Mouse (Mus musculus) gastrocnemius, adult 18-20 months (tissue): ENCODE measurements around the gene Cand1. TPM values are rescaled to one million over a fixed set of nuclear protein-coding genes. Genes with fewer than 3 reads are reported as not detected.

Experiments used
- DNase-seq: peaks from one replicate; pipeline ENCODE4 v3.0.0; 2021; ENCODE audit warnings: low spot score
- long read RNA-seq, 2 experiments: library from polyadenylated mRNA; stranded (forward); transcript quantifications; one replicate each; pipeline ENCODE4 v2.0.0; 2021
- total RNA-seq, 2 experiments: library from RNA; stranded (reverse); gene quantifications; 2 replicates each; pipeline ENCODE4 v1.2.3; 2021

The Cand1 gene
- total RNA-seq = 10 to 100 TPM; 13.0 to 20.7 TPM
- long read RNA-seq, experiment 1, full-length matches to known transcripts = 9 of 13 reads
- long read RNA-seq, experiment 1, partial matches to known transcripts = 3 of 13 reads
- long read RNA-seq, experiment 1, other reads (novel, unspliced or antisense) = 1 of 13 reads
- long read RNA-seq, experiment 2, full-length matches to known transcripts = 9 of 11 reads
- long read RNA-seq, experiment 2, partial matches to known transcripts = 0 of 11 reads
- long read RNA-seq, experiment 2, other reads (novel, unspliced or antisense) = 2 of 11 reads

DNA sequence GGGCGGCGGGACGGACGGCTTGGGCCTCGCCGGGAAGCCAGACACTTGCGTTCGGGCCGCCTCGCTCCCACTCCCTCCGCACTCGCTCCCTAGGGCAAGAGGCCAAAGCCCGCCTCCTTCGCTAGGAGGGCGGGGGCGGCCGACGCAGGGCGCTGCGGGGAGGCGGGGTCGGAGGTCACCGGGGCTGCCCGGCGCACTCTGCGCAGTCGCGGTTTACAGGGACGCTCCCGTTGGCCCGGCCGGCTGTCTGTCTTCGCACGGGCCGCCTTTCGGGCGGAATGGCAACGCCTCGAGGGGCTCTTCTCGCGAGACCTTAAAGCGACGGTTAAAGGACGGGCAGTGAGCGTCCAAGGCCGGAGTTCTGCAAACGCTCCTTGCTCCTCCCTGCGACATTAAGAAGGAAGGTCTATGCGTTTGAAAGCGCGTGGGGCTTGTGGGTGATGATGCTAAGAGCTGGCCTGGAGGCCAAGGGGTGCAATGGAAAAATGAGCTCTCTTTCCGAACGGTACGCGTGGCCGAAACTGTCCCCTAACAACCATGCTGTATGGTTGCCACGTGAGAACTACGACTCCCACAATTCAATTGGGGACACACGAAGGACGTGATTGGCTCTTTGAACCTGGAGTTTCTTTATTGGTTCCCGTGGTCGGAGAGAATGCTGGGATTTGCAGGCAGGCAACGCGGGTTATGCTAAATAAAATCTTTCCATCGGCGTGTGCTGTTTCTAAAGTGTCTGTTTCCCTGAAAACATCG is at the start of gene Cand1:
Gene Cand1, minus strand, starts transcription at position 87 of the 753 bp plus-strand sequence.
- peak; percentile 99 for DNase-seq

DNA sequence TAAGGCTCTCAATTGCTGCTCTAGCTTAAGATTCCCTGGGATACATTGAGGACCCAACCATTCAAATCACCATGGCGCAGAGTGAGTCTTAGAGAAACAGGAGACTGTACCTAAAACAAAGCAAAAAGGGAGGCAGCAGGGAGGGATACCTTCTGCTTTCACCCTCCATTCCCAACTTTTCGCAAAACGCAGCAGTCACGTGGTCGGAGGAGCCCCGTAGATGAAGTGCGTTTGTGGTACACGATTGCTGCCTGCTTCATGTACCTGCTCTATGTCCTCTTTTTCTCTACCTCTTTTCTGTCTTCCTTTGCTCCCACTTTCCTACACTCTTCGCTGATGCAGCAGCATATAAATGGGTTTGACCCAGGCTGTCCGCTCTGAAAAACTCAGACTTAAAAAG is 39.0 kb upstream of the Cand1 start:
- no peak for DNase-seq

DNA sequence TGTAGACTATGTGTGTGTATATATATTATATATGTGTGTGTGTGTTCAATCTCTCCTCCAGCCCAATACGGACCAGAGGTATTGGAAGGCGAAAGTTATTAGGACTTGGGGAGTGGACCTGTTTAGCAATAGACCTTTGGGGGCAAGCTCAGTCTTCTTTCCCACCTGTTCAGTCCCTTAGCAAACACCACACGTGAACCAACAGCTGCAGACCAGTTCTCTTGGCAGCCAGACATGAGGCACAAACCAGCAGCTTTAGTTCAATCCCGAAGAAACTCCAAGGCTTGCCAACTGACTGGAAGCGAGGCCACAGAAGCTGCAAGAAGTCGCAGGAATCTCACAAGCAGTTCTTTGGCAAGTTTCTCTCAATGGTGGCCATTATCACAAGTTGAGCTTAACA is 34.5 kb upstream of the Cand1 start:
- no peak for DNase-seq

DNA sequence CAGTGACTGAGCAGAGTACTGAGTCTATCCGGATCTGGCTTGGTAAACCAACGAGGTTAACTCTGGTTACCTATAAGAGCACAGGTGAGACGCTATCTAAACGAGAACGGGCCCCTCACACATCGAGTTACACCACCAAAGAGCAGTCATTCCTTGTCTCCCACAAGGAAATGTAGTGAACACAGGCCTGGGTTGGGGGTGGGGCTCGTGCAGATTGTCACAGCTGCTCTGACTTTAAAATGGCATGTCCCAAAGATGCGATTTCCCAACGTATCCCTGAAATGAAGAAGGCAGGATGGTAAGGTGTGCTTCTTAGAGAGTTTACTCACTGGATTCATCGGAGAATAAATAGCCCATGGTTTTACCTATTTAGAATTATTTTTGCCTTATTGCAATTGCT is 32.7 kb upstream of the Cand1 start:
- DNase-seq = no peak

DNA sequence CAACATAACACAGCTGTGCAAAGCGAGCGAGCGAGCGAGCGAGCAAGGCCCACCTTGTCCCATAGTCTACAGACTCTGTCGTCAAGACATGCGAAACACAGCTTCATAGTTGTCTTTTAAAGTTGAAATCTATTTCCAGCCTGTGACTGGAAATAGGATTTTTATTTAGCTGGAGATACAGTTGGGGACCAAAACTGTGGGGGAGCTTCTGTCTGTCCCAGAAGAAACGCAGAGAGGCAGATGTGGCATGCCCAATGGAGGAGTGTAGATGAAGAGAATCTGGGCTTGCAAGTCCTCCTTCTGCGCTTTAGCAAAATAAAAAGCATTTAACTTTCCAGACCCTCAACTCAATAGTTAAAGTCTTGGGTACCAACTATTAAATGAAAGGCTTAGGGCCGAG is 32.1 kb upstream of the Cand1 start:
- no peak for DNase-seq

DNA sequence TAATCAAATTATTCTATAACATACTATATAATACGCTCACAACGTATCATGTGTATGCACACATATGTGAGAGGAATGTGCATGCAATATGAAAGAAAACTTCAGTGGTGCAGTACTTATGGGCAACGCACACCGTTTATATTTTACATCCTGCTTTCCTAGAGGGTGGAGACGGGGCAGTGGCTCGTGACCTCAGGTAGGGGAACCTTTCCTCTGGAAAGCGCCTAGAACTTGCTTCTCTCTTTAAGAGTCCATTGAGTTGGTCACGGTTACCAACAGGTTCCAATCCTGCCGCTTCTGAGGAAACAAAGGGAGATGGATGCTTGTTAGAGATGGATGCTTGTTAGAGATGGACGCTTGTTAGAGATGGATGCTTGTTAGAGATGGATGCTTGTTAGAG is 31.2 kb upstream of the Cand1 start:
- no peak for DNase-seq

DNA sequence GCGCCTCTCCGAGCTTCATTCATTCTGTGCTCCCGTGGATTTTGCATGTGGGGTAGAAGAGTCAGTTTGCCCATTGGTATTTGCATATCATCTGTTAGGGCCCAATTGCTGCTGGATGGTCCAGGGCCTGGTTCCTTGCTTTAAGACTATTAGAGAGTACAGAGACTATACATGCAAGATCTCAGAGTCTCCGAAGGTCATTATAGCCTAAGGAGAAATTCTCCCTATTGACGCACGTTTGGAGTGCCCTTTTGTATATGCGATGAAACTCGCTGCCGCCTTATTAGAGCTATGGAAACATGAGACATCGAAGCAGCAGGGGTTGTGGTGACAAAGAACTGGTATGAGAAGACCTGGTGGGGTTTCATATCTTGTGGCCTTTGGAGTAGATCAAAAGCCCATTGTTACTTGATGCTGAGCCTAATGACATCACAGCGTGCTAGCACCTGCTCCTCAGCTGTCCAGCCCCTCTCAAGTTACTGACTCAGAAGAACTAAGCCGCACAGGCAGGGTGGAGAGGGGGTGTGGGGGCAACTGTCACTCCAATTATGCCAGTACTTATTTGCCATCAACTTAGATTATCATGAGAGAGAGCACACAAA is 30.6 kb upstream of the Cand1 start:
- no peak for DNase-seq

DNA sequence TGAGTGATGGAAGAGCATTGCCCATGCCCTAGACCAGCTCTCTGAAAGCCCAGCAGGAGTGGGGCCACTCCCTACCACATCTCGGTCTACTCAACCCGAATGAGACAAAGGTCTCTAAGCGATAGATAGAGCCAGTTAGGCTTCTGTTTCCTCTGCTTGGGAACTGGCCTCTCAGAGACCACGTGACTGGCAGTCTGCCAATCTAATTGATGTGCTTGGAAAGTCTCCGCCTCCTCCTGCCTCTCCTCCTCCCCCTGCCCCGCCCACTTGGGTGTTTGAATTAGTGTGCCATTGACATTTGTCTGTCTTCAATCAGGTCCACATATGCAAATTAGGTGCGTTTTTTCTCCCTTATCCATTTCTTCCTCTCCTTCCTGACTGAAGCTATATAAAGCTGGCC is 24.9 kb upstream of the Cand1 start:
- no peak for DNase-seq

DNA sequence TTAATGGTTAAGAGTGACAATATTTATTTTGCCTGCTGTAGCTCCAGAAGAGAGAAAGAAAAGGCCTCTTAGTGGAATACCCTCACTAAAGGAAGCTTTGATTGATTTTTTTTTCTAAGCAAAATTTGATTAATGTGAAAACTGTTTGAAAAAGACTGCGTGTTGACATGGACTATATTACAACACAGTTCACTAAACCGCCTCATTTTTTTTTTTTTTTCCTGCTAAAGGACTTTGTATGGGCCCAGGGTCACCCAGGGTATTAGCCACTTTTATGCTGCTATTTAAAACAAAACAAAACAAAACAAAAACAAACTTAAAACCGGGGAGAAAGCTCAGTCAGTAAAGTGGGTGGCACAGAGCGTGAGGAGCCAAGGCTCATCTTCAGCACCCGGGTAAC is 23.0 kb upstream of the Cand1 start:
- no peak for DNase-seq

DNA sequence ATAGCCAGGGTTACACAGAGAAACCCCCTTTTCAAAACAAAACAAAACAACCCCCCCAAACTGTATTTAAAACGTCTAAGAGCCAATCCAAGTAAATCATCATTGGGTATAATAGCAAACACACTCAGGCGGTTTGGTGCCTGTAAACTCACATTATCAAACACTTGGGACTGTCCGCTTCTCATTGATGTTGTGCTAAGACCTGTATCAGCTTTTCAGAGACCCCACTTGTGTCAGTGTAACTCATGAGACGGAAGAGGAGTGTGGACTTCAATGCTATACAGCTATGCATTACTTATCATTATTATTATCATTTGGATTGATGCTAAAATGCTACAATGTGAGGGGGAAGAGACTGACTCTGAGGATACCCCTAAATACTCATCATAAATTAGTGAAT is 18.0 kb upstream of the Cand1 start:
- DNase-seq = no peak

DNA sequence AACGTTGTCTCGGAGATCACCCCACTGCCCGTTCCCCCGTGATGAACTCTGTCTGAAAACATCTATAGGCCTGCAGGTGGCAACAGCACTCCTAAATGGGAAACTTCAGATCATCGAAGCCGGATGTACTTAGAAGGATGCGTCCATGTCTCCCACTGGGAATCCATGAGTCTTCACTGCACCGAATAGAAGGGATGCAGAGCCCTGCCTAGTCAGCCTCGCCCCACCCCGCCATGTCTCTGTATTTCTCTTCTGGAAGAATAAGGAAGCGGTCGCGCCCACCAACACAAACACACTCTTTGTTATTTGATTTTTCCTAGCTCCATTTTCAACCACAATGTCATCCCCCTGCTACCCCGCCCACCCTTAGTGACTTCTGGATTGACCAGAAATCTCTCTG is 4.3 kb upstream of the Cand1 start:
- DNase-seq = no peak

DNA sequence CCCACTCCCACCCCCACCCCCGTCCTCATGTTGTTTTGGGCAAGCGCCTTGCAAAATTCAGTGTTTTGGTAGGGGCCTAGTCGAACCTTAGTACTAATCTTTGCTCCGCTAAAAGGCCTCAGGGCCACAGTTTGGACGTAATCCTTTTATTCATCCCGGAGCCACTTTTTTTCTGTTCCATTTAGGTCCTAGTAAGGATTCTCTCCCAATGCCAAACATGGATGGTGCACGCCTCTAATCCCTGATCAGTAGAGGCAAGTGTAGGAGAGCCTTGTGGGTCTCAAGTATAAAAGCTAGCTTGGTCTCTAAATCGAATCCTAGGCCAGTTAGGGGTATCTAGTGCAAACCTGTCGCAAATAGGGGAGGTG is 851 bp upstream of the Cand1 start:
- DNase-seq = no peak

DNA sequence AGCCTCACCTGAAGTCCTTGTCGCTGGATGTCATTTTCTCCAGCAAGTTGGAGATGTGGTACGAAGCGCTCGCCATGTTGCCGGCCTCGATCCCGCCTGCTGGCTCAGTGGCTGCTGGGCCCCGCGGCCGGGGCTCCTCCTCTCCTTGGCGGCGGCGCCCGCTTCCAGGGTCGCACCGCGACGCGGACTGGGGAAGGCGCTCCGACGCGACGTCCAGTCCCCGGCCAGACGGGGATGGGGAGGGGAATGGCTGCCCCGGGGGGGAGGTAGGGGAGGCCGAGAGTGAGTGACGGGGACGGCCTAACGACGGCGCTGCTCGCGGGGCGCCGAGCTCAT is 254 bp downstream of the Cand1 start:
- DNase-seq = no peak

DNA sequence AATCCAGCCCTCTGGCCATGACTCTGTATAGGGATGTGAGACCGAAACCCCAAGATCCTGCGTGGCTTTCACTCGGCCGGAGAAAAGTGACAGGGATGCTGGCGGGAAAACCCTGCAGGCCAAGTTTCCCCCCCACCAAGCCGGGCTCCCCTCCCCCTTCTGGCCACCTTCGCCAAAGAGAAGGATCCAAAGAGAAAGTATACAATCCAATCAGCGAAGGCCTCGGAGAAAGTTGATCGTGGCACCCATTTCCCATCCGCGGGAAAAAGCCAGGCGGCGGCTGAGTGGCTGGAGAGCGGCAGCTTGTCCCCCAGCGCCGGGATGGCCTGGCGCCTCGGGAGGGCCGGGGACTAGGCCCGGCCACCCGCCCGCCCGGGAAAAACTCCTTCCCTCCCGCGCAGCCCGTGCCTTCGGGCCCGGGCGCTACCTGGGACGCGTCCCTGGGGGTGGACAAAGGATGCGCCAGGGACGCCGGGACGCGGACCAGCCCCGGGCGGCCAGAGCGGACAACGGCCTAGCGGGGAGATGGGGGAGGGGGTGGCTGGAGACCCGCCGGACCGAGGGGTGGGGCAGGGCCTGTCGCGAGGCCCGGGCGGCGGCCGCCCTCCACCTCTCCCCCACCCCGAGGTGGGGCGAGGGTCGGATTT is 747 bp downstream of the Cand1 start:
- DNase-seq = peak; percentile 30

DNA sequence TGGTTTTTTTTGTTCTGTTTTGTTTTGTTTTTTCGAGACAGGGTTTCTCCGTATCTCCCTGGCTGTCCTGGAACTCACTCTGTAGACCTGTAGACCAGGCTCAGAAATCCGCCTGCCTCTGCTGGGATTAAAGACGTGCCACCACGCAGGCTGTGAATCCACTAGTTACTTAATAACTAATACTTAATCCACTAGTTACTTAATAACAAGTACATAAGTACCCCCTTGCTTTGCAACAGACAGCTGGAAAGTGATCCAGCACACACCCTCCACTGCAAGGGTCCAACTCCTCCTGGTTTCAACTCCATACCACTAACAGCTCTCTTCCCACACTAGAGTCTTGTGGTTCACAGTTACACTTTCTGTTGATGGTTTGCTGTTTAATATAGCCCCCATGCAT is 8.3 kb downstream of the Cand1 start:
- no peak for DNase-seq

DNA sequence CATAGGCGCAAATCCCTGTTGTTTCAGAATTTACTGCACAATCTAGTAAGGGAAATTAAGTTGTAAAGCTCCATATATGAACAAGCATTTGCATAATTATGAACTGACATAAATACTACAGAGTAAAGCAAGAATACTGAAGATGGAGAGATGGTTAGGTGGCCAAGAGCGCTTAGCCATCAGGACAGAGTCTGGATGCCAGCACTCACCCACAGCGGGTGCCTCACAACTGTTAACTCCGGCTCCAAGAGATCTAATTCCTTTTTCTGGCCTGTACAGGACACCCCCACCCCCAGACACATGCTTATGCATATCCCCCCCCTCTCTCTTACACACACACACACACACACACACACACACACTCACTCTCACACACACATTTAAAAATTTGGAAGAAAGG is 9.2 kb downstream of the Cand1 start:
- no peak for DNase-seq

DNA sequence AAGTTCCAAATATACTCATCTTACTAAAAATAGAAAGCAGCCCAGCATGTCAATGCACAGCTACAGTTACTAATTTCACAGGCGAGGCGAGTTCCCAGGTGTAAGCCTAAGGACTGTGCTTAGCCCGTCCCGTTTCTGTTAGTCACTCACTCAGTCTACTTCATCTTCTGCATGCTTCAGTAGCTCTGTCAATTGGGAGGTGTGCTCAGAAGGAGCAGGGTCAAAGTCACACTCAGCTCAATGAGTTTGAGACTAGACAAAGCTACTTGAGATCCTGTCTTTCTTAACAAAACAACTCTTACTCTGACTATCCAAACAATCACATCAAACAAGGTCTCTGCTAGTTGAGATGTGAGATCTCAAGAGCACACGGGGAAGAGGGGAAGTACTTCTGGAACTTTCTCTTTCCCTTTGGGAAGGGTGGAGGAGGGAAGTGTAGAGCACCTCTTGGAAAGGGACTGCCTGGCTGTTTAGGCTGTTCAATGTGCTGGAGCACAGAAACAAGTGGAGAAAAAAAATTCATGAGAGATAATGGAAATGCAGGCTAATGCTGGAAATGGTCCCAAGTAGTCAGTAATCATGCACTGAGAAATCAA is 9.7 kb downstream of the Cand1 start:
- no peak for DNase-seq

DNA sequence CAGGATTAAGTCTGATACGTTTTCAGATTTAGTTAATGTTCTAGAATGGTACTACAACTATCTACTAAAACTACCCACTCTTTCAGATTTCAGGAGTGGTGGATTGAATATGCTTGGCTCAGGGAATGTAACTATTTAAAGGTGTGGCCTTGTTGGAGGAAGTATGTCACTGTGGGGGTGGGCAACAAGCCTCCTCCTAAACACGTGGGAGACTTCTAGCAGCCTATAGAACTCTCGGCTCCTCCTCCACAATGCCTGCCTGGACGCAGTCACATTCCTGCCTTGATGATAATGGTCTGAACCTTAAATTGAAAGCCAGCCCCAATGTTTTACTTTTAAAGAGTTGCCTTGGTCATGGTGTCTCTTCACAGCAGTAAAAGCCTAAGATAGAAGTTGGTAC is 16.2 kb downstream of the Cand1 start:
- DNase-seq = no peak

DNA sequence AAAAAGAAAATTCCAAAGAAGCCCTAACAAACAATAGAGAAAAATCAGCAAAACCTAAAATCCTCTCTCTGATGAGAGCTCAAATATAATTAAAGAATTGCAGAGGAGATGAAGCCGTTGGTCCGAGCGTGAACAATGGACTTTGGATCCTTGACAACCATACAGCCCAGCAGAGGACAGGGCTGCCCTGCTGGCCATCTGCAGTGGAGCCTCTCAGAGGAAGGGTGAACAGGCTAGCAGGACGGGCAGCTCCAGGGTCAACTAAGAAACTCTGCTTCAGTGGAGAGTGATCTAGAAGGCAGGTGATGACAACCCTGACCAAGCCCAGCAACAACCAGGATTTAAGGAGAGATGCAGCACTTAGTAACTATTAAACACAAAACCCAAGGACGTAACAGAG is 18.2 kb downstream of the Cand1 start:
- DNase-seq = no peak

DNA sequence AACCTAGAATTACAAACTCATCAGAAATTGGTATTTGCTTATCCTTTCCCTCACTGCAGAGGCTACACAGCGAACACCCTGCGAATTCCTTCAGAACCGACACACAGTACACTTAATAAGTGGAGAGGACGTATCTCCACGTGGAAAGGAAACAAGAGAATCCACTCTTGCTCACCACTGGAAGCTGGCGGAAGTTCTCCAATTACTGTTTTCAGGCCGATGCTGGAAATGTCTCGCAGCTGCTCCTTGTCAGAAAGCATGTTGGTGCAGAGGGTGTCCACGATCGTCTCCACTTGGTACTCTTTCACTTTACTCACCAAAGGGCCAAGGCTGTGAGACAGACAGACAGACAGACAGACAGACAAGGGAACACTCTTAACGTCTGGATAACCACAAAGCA is 20.4 kb downstream of the Cand1 start:
- peak; percentile 55 for DNase-seq

DNA sequence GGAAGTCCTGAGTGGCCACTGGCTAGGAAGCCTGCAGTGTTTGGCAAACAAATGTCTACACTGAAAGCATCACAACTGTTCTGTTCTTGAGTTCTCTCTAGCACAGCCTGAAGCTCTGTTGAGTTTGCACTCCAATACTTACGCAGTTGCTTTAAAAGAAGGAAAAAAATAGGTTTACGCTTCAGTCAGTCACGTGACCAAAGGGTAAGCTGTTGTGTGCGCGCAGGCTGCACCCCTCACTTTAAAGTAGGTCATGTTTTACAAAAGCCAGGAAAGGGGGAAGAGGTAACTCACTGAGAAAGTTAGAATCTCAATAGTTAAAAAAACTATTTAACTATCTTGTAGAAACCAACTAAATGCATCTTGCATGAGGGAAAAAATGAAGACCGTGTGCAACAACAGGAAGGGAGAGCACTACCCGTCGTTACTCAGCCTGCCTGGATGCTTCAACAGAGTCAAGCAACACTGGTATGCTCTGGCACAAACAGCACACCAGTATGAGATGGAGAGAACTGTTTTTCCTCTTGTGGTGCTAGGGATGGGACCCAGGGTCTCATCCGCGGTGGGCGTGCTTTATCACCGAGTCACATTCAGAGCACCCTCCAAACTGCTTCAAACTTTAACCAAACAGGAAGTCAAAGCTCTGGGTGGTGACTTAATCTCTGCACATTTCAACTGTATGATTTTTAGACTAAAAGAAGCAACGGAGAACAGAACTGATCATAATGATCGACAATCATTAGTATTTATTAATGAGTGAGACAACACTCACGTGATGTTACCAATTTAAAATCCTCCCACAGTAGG is 21.4 kb downstream of the Cand1 start:
- no peak for DNase-seq
